Mouse (Mus musculus) megakaryocyte, embryonic 14.5 days (primary cell): ENCODE measurements around the gene Gm20826. TPM values are rescaled to one million over a fixed set of nuclear protein-coding genes. Genes with fewer than 3 reads are reported as not detected.
"Not testable (repeated sequence)": the region's sequence is repeated elsewhere in the genome, so short reads cannot be mapped to it uniquely, and the experiment has no call there.

Experiments
- H3K27me3 ChIP-seq: replicated peaks from 2 replicates; pipeline ENCODE3; 2012; ENCODE audit warnings: inconsistent platforms
- H3K36me3 ChIP-seq: replicated peaks from 2 replicates; pipeline ENCODE3; 2012; ENCODE audit warnings: low read length, inconsistent platforms, mixed read lengths
- H3K4me1 ChIP-seq: 2 replicates; pipeline ENCODE4 v1.6.1; 2012; ENCODE audit warnings: inconsistent platforms
- H3K4me3 ChIP-seq: replicated peaks from 2 replicates; pipeline ENCODE3; 2012; ENCODE audit warnings: moderate library complexity, mild to moderate bottlenecking, inconsistent platforms
- H3K9me3 ChIP-seq: 2 replicates; pipeline ENCODE4 v1.6.1; 2012; ENCODE audit warnings: inconsistent platforms
- polyA plus RNA-seq: library from polyadenylated mRNA; stranded (reverse); fragments of >175 nt; gene quantifications from 2 replicates; pipeline ENCODE4 v1.2.3, GENCODE M21; 2012; ENCODE audit warnings: low replicate concordance; ENCODE audit not compliant: insufficient read depth

Gm20826 gene
- not detected in 2 replicates for polyA plus RNA-seq

DNA sequence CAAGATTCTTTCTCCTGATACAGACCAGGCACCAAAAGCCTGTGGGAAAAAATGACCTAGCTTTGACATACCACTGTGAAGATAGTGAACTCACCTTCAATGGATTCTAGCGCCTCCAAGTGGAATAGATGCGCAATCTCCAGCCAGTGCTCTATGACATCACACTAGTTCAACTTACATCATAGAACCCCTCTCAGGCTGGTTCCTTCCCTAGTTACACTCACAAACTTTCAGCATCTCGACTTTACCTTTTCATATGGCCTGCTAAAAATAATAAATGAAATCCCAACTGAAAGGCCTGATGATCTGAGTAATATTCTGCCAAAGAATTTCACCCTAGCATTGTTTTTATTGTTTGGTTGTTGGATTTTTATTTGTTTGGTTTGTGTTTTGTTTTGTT lies at the start of gene Gm20826:
Gene Gm20826, minus strand, starts transcription at position 101 of the 400 bp plus-strand sequence.
- H3K27me3 ChIP-seq, H3K9me3 ChIP-seq, H3K4me3 ChIP-seq, H3K4me1 ChIP-seq, H3K36me3 ChIP-seq: not testable (repeated sequence)

Other genes starting within 250 kb of the Gm20826 start
- not detected in 2 replicates for gene Gm21788, start 233.5 kb downstream of the Gm20826 start, polyA plus RNA-seq
- not detected in 2 replicates for gene Gm28576, start 84.5 kb upstream of the Gm20826 start, polyA plus RNA-seq